Mouse (Mus musculus): ENCODE results near the gene Olfr597.
"Not testable (repeated sequence)": the region's sequence is repeated elsewhere in the genome, so short reads cannot be mapped to it uniquely, and the experiment has no call there.

The Olfr597 gene

GRCm38 (mm10) chr7:103316015-103316414 is at the start of gene Olfr597:
Gene Olfr597, plus strand, starts transcription at chr7:103316315.
- not testable (repeated sequence) for DNase-seq

DNA sequence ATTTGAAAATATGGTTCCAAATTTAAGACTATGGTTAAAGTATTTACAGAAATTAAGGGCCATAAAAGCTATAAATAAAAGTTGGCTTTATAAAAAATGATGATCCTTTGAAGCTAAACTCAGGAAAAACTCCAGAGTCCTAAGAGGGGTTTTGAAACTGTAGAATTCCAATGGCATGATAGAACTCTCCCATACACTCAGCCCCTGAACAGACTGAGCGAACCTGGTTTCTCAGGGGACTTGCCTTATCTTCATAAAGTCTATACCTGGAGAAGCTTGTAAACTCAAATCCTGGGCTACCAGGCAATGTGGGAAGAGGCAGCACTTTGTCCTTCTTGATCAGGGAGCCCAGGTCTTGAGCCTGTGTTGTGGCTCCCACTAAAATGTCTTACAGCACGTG is 10.8 kb upstream of the Olfr597 start, which contains the start of gene Olfr596:
Gene Olfr596, plus strand, starts transcription at position 301 of the 400 bp plus-strand sequence.
- not testable (repeated sequence) for DNase-seq

GRCm38 (mm10) chr7:103323268-103323667 is 7.2 kb downstream of the Olfr597 start, which contains the start of gene Olfr598:
Gene Olfr598, plus strand, starts transcription at chr7:103323568.
- no peak for DNase-seq

GRCm38 (mm10) chr7:103335617-103336016 is 19.5 kb downstream of the Olfr597 start, which contains the start of gene Olfr599:
Gene Olfr599, plus strand, starts transcription at chr7:103335917.
- no peak for DNase-seq

DNA sequence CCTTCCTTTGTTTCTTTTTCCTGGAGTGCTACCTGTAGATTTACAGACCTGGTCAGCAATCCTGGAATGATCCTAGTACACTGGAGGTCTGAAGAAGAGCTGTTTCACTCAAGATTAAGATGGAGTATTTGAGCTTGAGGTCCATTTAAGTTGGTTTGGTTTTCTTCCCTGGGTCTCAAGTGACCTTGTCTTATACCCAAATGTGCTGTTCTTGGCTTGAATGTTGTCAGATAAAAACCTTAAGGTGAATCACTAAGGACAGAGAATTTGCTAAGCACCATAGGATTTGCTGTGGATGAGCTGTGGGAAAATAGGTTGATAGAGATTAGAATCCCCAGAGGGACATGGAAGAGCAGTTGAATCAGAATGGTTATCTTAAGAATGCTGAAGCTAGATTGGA is 33.5 kb downstream of the Olfr597 start, which contains the start of gene Olfr600:
Gene Olfr600, minus strand, starts transcription at position 101 of the 400 bp plus-strand sequence.
- DNase-seq: no peak

DNA sequence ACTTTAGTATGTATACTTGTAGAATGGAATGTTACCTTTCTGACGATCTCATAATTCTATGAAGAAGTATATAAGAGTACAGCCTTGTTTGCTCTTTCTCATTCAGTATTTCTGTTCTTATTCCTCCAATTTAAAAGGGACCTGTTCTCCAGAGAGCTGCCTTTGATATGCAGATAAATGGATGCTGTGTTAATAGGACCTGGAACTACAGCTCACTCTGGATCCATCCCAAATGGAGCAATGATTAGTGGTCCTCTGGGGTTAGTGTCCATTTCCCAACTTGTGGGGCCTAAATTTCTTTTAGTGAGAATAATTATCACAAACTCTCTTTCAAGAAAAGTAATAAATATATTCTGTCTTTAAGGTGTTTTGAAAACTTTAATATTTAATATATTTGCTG is 46.4 kb downstream of the Olfr597 start, which contains the start of gene Olfr601:
Gene Olfr601, minus strand, starts transcription at position 101 of the 400 bp plus-strand sequence.
- no peak for DNase-seq

All from cerebellum, postnatal 25 days (tissue).